Mouse (Mus musculus): ENCODE results near the gene Olfr318. TPM values are rescaled to one million over a fixed set of nuclear protein-coding genes. Genes with fewer than 3 reads are reported as not detected.

The Olfr318 gene
- polyA plus RNA-seq, 1 experiment from 2014 or later = not detected

GRCm38 (mm10) chr11:58671825-58672224 lies 52.0 kb downstream of the Olfr318 start:
- Histone ChIP-seq H3K9ac (no peak overlapping the region), H3K4me2 (no peak overlapping the region), H3K9me3 (replicated peaks) (no peaks in the 10 kb centered on the region), H3K27ac (no peak overlapping the region), H3K4me3 (replicated peaks) (no peak overlapping the region), H3K4me1 (replicated peaks) (no peaks in the 10 kb centered on the region), H3K36me3 (no peaks in the 10 kb centered on the region), H3K27me3 (no peaks in the 10 kb centered on the region)
- WGBS (ENCODE audit: insufficient replicate concordance) = 40% methylated on average over 4 of the region's 4 CpGs
- ATAC-seq (ENCODE audit: low read depth) = no peak
- no peak for DNase-seq

DNA sequence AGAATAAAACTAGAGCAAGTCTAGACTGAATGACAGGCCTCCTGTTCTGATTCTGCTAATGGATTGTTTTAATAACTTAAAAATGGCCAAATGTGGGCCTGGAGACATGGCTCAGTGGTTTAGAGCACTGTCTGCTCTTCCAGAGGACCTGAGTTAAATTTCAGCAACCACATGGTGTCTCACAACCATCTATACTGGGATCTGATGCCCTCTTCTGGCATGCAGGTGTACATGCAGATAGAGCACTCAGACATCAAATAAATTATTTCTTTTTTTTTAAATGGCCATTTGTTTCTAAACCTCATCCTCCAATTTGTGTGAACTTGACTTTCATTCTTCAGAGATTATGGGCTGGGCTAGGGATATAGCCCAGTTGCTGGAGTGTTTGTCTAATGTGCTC lies 54.6 kb downstream of the Olfr318 start:
- Histone ChIP-seq H3K36me3 (no peaks in the 10 kb centered on the region), H3K9me3 (replicated peaks) (no peaks in the 10 kb centered on the region), H3K4me2 (no peak overlapping the region), H3K27ac (no peak overlapping the region), H3K9ac (no peak overlapping the region), H3K4me1 (replicated peaks) (no peaks in the 10 kb centered on the region), H3K4me3 (replicated peaks) (no peak overlapping the region), H3K27me3 (no peaks in the 10 kb centered on the region)
- no peak for DNase-seq
- no peak for ATAC-seq (ENCODE audit: low read depth)

Other genes starting within 250 kb of the Olfr318 start
- gene Olfr332, start 231.5 kb downstream of the Olfr318 start, polyA plus RNA-seq (2015; fragmentation: Nextera tagmentation; extraction: Ambion mirVana) = not detected in 2 replicates
- not detected in 2 replicates for gene Olfr331, start 221.4 kb downstream of the Olfr318 start, polyA plus RNA-seq (2015; fragmentation: Nextera tagmentation; extraction: Ambion mirVana)
- not detected in 2 replicates for gene Olfr330, start 189.2 kb downstream of the Olfr318 start, polyA plus RNA-seq (2015; fragmentation: Nextera tagmentation; extraction: Ambion mirVana)
- not detected in 2 replicates for gene Olfr329-ps, start 177.6 kb downstream of the Olfr318 start, polyA plus RNA-seq (2015; fragmentation: Nextera tagmentation; extraction: Ambion mirVana)
- not detected in 2 replicates for gene Olfr328, start 168.4 kb downstream of the Olfr318 start, polyA plus RNA-seq (2015; fragmentation: Nextera tagmentation; extraction: Ambion mirVana)
- gene Olfr224, start 153.5 kb downstream of the Olfr318 start, polyA plus RNA-seq (2015; fragmentation: Nextera tagmentation; extraction: Ambion mirVana) = not detected in 2 replicates
- gene Olfr325, start 146.3 kb downstream of the Olfr318 start, polyA plus RNA-seq (2015; fragmentation: Nextera tagmentation; extraction: Ambion mirVana) = not detected in 2 replicates
- gene Olfr324, start 128.9 kb downstream of the Olfr318 start, polyA plus RNA-seq (2015; fragmentation: Nextera tagmentation; extraction: Ambion mirVana) = not detected in 2 replicates
- not detected in 2 replicates for gene 2210407C18Rik, start 107.9 kb downstream of the Olfr318 start, polyA plus RNA-seq (2015; fragmentation: Nextera tagmentation; extraction: Ambion mirVana)
- gene Olfr323, start 93.5 kb downstream of the Olfr318 start, polyA plus RNA-seq (2015; fragmentation: Nextera tagmentation; extraction: Ambion mirVana) = not detected in 2 replicates
- gene Trim58, start 83.5 kb downstream of the Olfr318 start, polyA plus RNA-seq (2015; fragmentation: Nextera tagmentation; extraction: Ambion mirVana) = 9.2 and 12.4 TPM in 2 replicates
- not detected in 2 replicates for gene Olfr322, start 65.2 kb downstream of the Olfr318 start, polyA plus RNA-seq (2015; fragmentation: Nextera tagmentation; extraction: Ambion mirVana)
- gene Olfr320, start 42.9 kb downstream of the Olfr318 start, polyA plus RNA-seq (2015; fragmentation: Nextera tagmentation; extraction: Ambion mirVana) = not detected in 2 replicates
- gene Olfr319, start 24.9 kb downstream of the Olfr318 start, polyA plus RNA-seq (2015; fragmentation: Nextera tagmentation; extraction: Ambion mirVana) = not detected in 2 replicates
- gene Olfr317, start 15.2 kb upstream of the Olfr318 start, polyA plus RNA-seq (2015; fragmentation: Nextera tagmentation; extraction: Ambion mirVana) = not detected in 2 replicates
- not detected in 2 replicates for gene Olfr316, start 28.7 kb upstream of the Olfr318 start, polyA plus RNA-seq (2015; fragmentation: Nextera tagmentation; extraction: Ambion mirVana)
- gene Olfr315, start 49.2 kb upstream of the Olfr318 start, polyA plus RNA-seq (2015; fragmentation: Nextera tagmentation; extraction: Ambion mirVana) = not detected in 2 replicates
- not detected in 2 replicates for gene Olfr314, start 58.9 kb upstream of the Olfr318 start, polyA plus RNA-seq (2015; fragmentation: Nextera tagmentation; extraction: Ambion mirVana)
- gene Fam183b, start 77.9 kb upstream of the Olfr318 start, polyA plus RNA-seq (2015; fragmentation: Nextera tagmentation; extraction: Ambion mirVana) = 0.49 TPM in 1 of 2 replicates, not detected in the other
- not detected in 2 replicates for gene Olfr313, start 91.0 kb upstream of the Olfr318 start, polyA plus RNA-seq (2015; fragmentation: Nextera tagmentation; extraction: Ambion mirVana)
- not detected in 2 replicates for gene Olfr312, start 105.2 kb upstream of the Olfr318 start, polyA plus RNA-seq (2015; fragmentation: Nextera tagmentation; extraction: Ambion mirVana)
- gene Olfr311, start 115.2 kb upstream of the Olfr318 start, polyA plus RNA-seq (2015; fragmentation: Nextera tagmentation; extraction: Ambion mirVana) = not detected in 2 replicates
- 1.3 and 2.2 TPM in 2 replicates for gene Gm12258, start 123.1 kb upstream of the Olfr318 start, polyA plus RNA-seq (2015; fragmentation: Nextera tagmentation; extraction: Ambion mirVana)
- 2.3 and 3.0 TPM in 2 replicates for gene 2810021J22Rik, start 143.2 kb upstream of the Olfr318 start, polyA plus RNA-seq (2015; fragmentation: Nextera tagmentation; extraction: Ambion mirVana)
- 3.7 and 5.4 TPM in 2 replicates for gene Zfp39, start 180.2 kb upstream of the Olfr318 start, polyA plus RNA-seq (2015; fragmentation: Nextera tagmentation; extraction: Ambion mirVana)
- gene Btnl10, start 193.9 kb upstream of the Olfr318 start, polyA plus RNA-seq (2015; fragmentation: Nextera tagmentation; extraction: Ambion mirVana) = 11.2 and 12.5 TPM in 2 replicates
- 125 and 130 TPM in 2 replicates for gene Rnf187, start 214.9 kb upstream of the Olfr318 start, polyA plus RNA-seq (2015; fragmentation: Nextera tagmentation; extraction: Ambion mirVana)
- 5.5 and 6.3 TPM in 2 replicates for gene Hist3h2ba, start 224.9 kb upstream of the Olfr318 start, polyA plus RNA-seq (2015; fragmentation: Nextera tagmentation; extraction: Ambion mirVana)
- gene Hist3h2a, start 230.7 kb upstream of the Olfr318 start, polyA plus RNA-seq (2015; fragmentation: Nextera tagmentation; extraction: Ambion mirVana) = 12.3 and 13.7 TPM in 2 replicates
- 0.06 and 0.18 TPM in 2 replicates for gene Trim17, start 230.7 kb upstream of the Olfr318 start, polyA plus RNA-seq (2015; fragmentation: Nextera tagmentation; extraction: Ambion mirVana)

All from liver, embryonic 13.5 days (tissue).